Mouse (Mus musculus) megakaryocyte, embryonic 14.5 days (primary cell): ENCODE data around the gene Fam161b. TPM values are rescaled to one million over a fixed set of nuclear protein-coding genes. Genes with fewer than 3 reads are reported as not detected.

Source experiments
- H3K27me3 ChIP-seq: replicated peaks from 2 replicates; pipeline ENCODE3; 2012; ENCODE audit warnings: inconsistent platforms
- H3K36me3 ChIP-seq: replicated peaks from 2 replicates; pipeline ENCODE3; 2012; ENCODE audit warnings: low read length, inconsistent platforms, mixed read lengths
- H3K4me1 ChIP-seq: 2 replicates; pipeline ENCODE4 v1.6.1; 2012; ENCODE audit warnings: inconsistent platforms
- H3K4me3 ChIP-seq: replicated peaks from 2 replicates; pipeline ENCODE3; 2012; ENCODE audit warnings: moderate library complexity, mild to moderate bottlenecking, inconsistent platforms
- H3K9me3 ChIP-seq: 2 replicates; pipeline ENCODE4 v1.6.1; 2012; ENCODE audit warnings: inconsistent platforms
- FLI1 ChIP-seq: IDR thresholded peaks from 2 replicates; pipeline ENCODE4 v1.6.1; 2012; ENCODE audit warnings: low read length, inconsistent platforms, mixed read lengths
- GATA1 ChIP-seq: IDR thresholded peaks from 3 replicates; pipeline ENCODE4 v1.6.1; 2012; ENCODE audit warnings: mixed read lengths, low read length, inconsistent platforms, borderline replicate concordance
- polyA plus RNA-seq: library from polyadenylated mRNA; stranded (reverse); fragments of >175 nt; gene quantifications from 2 replicates; pipeline ENCODE4 v1.2.3, GENCODE M21; 2012; ENCODE audit warnings: low replicate concordance; ENCODE audit not compliant: insufficient read depth

The Fam161b gene
- polyA plus RNA-seq, 1 experiment: 0.09 TPM

DNA sequence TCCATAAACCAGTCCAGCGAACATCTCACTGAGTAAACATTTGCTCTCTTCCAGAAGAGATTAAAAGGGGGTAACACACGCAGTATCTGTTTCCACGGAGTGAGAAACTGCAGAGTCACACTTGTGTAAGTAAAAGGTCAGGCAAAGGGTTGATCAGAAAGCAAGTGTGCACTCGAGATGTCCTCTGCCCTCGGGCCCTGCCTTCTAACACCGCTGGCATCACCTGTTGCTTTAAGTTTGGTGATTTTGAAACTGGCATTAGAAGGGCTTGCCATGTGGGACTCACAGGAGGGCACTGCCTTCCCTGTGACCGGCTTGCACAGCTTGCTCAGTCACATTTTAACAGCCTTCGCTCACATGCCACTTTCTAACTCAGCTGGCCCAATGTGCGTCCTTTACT lies 38.0 kb upstream of the Fam161b start:
- TF ChIP-seq GATA1: no peak
- TF ChIP-seq FLI1: no peak
- no peaks in the 10 kb centered on the region for H3K36me3 ChIP-seq
- H3K27me3 ChIP-seq: no peaks in the 10 kb centered on the region
- H3K4me3 ChIP-seq: peak overlapping the region; percentile 28
- no peaks in the 10 kb centered on the region for H3K9me3 ChIP-seq
- peaks cover 17% of the 10 kb centered on the region for H3K4me1 ChIP-seq

DNA sequence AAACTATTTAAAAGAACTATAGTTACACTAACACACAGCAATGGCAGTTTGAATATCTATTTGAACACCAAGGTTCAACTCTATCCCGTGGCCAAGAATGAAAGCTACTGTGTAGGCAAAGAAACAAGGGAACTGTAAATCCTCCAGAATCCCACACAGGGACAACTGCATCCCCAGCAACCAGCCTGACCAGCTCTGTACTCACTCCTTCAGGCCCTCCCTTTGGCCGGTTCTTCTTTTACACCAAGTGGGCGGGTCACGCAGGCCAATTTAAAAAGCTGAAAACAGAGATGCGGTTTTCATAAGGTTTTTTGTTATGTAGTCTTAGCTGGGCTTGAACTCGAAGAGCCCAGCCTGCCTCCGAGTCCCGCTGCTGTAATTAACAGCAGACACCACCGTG lies 37.5 kb upstream of the Fam161b start:
- no peak overlapping the region for H3K4me3 ChIP-seq
- no peaks in the 10 kb centered on the region for H3K9me3 ChIP-seq
- H3K4me1 ChIP-seq: peaks cover 17% of the 10 kb centered on the region
- no peaks in the 10 kb centered on the region for H3K27me3 ChIP-seq
- TF ChIP-seq GATA1: no peak
- TF ChIP-seq FLI1: no peak
- no peaks in the 10 kb centered on the region for H3K36me3 ChIP-seq

DNA sequence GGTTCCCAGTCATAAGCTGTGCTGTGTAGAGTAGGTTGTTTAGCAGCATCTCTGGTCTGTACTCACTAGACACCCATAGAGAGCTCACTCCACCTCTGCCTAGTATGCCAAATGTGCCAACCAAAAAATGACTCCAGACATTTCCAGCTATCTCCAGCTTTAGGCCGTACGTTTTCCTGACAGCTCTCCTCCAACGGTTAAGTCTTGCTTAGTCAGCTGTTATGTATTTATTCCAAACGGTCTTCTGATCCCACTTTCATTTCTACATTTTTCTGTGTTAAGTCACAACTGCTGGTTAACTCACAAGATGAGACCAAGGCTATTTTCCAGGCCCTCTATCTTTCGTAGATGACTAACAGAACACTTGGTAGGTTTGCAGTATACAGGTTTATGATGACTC lies 37.0 kb upstream of the Fam161b start:
- no peak overlapping the region for H3K4me3 ChIP-seq
- H3K4me1 ChIP-seq: peaks cover 17% of the 10 kb centered on the region
- H3K36me3 ChIP-seq: peaks cover 4% of the 10 kb centered on the region
- no peaks in the 10 kb centered on the region for H3K27me3 ChIP-seq
- H3K9me3 ChIP-seq: no peaks in the 10 kb centered on the region
- no peak for TF ChIP-seq FLI1
- no peak for TF ChIP-seq GATA1

DNA sequence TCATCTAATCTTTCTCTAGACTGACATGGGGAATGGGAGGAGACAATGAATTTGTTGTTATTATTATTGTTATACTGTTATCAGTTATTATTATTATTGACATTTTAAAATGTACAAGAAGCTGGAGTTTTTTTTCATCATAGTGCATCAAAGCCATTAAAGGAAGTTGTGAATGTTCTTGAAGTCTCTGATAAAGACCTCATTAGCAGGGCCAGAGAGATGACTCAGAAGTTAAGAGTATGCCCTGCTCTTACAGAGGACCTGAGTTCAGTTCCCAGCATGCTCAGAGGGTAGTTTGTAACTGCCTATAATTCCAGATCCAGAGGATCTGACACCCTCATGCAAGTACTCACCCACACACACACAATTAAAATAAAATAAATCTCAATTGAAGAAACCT lies 36.1 kb upstream of the Fam161b start:
- Histone ChIP-seq H3K27me3 (no peaks in the 10 kb centered on the region), H3K36me3 (peaks cover 8% of the 10 kb centered on the region), H3K9me3 (no peaks in the 10 kb centered on the region), H3K4me1 (peaks cover 17% of the 10 kb centered on the region), H3K4me3 (no peak overlapping the region)
- TF ChIP-seq FLI1 (no peak), GATA1 (no peak)

DNA sequence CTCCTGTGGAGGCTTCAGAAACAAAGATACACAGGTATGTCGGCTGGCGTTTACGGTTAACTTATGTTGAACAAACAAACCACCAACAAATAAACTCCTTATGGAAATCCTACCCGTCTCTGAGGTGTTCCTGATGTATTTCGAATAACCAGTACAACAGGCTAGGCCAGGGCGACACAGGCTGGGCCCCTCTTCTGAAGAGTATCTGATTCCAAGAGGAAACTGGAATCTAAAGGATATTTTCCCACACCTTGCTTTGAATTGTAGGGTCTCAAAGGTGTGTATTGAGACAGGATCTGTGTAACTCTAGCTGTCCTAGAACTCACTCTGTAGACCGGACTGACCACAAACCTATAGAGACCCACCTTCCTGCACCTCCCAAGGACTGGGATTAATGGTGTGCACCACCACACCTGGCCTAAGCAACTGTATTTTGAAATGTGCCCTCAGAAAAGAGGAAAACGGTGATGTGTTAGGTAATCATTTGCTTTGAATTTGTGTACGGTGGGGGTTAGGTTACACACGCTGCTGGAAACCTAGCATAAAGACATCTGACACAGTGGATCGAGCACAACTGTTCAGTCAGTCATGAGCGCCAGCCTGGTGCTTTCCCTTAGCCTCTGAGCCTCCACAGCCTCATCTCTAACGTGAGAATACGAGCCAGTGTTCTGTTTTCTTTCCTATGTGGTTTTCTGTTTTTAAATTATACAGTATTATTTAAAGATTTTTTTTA lies 35.5 kb upstream of the Fam161b start:
- peaks cover 17% of the 10 kb centered on the region for H3K4me1 ChIP-seq
- H3K36me3 ChIP-seq: peaks cover 11% of the 10 kb centered on the region
- TF ChIP-seq GATA1 (no peak), FLI1 (no peak)
- no peaks in the 10 kb centered on the region for H3K27me3 ChIP-seq
- H3K9me3 ChIP-seq: no peaks in the 10 kb centered on the region
- no peak overlapping the region for H3K4me3 ChIP-seq

DNA sequence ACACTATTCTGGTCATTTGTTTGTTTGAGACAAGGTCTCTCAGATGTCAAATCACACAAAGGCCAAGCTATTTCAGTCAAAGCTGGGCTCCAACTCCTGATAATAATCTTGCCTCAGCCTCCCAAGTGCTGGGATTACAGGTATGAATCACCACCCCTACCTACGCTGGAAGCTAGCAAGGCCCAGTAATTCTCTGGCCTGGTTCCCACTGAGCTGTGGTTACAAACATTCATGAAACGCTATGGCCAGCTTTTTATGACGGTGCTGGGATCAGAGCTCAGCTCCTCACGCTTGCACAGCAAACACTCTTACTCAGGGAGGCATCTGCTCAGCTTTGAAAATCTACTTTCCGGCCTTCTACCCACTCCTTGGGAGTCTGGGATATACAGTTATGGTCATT lies 32.2 kb upstream of the Fam161b start:
- Histone ChIP-seq H3K36me3 (peaks cover 14% of the 10 kb centered on the region), H3K9me3 (no peaks in the 10 kb centered on the region), H3K4me1 (peaks cover 7% of the 10 kb centered on the region), H3K4me3 (no peak overlapping the region), H3K27me3 (no peaks in the 10 kb centered on the region)
- TF ChIP-seq FLI1: no peak
- TF ChIP-seq GATA1: no peak

DNA sequence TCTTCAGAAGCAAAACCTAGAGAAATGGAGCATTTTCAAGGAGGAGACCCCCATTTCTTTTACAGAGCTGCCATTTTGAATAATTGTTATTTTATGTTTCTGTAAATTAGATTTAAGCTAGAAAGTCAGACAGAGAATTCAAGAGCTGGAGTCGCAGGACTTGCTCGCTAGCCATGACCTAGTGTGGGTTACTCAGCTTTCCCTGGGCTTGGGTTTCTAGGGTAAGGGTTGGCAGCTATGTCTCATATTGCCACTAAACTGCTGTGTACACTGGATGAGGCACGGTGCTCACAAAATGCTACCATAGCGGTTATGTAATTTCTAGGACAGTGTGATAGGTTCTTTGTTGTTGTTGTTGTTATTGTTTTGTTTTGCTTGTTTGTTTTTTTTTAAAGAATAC lies 31.0 kb upstream of the Fam161b start:
- Histone ChIP-seq H3K4me1 (peaks cover 19% of the 10 kb centered on the region), H3K36me3 (peaks cover 14% of the 10 kb centered on the region), H3K9me3 (no peaks in the 10 kb centered on the region), H3K4me3 (no peak overlapping the region), H3K27me3 (no peaks in the 10 kb centered on the region)
- TF ChIP-seq FLI1 (no peak), GATA1 (no peak)

DNA sequence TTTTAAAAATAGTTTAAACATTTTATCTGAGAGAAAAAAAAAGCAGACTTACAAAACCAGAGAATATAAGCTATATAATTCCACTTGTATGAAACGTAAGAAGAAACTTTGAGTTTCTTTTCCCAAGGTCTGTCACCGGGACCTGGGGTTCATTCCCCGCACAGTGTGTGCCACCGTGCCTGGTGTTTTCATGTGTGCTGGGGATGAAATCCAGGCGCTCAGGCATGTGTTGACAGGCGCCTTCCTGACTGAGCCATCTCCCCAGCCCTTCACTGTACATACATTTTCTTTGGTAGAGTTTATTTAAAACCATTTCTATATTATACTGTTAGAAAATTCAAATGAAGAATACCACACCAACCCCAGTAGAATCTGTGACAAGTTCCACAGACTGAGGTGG lies 28.7 kb upstream of the Fam161b start:
- H3K4me1 ChIP-seq: peaks cover 19% of the 10 kb centered on the region
- no peaks in the 10 kb centered on the region for H3K27me3 ChIP-seq
- H3K9me3 ChIP-seq: no peaks in the 10 kb centered on the region
- TF ChIP-seq FLI1 (no peak), GATA1 (no peak)
- no peak overlapping the region for H3K4me3 ChIP-seq
- H3K36me3 ChIP-seq: peaks cover 22% of the 10 kb centered on the region

DNA sequence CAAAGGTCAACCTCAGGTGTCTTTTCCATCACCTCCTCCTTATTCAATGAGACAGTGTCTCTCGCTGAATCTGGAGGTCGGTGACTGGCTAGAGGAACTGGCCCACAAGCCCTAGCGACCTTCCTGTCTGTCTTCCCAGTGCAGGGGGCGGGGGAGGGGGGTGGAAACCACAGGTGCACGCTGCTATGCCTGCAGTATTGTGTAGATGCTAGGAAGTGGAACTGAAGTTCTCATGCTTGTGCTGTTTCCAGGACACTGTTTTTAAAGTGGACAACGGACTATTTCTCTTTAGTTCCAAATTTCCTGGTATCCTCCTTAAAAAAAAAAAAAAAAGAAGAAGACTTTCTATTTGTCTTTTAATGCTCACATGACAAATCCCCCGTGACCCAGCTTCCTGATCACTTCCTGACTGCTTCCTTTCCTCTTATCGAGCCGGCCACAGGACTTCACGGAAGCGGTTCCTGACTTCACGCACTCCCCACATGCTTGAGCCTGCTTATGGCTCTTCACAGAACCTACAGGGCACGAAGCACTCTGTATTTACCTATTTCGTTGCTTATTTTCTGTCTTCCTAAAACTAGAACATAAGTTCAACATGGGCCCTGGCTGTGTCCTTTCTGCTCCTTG lies 27.3 kb upstream of the Fam161b start:
- no peak for TF ChIP-seq GATA1
- TF ChIP-seq FLI1: no peak
- H3K9me3 ChIP-seq: no peaks in the 10 kb centered on the region
- H3K36me3 ChIP-seq: peaks cover 31% of the 10 kb centered on the region
- no peaks in the 10 kb centered on the region for H3K27me3 ChIP-seq
- peaks cover 33% of the 10 kb centered on the region for H3K4me1 ChIP-seq
- H3K4me3 ChIP-seq: peak overlapping the region; percentile 83

DNA sequence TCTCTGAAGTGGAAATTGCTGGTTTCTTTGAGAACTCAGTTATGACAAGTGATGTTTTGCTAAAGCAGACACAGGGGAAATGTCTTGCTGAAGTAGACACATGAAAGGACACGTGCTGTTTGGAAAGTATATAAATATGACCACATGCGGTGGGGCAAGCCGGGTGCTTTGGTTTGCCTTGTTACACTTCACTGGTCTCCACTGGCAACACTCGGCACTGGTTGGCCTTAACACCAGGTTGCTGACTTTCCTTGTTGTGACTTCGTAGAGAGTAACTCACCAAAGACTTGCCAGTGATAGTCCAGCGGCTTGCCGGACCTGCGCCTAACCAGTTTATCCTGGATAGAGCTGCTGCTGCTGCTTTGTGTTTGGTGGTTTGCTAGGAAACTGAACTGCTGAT lies 26.5 kb upstream of the Fam161b start:
- Histone ChIP-seq H3K4me3 (no peak overlapping the region), H3K36me3 (peaks cover 24% of the 10 kb centered on the region), H3K4me1 (peaks cover 33% of the 10 kb centered on the region), H3K27me3 (no peaks in the 10 kb centered on the region), H3K9me3 (no peaks in the 10 kb centered on the region)
- TF ChIP-seq GATA1 (no peak), FLI1 (no peak)
